Mouse (Mus musculus): Measurements from ENCODE around the gene Cplx2. TPM values are rescaled to one million over a fixed set of nuclear protein-coding genes. Genes with fewer than 3 reads are reported as not detected.

Gene Cplx2
- polyA plus RNA-seq, 1 experiment, result 3.5 TPM

GRCm38 (mm10) chr13:54412721-54413120 lies 41.6 kb downstream of the Cplx2 start:
- 42% methylated on average over 4 of the region's 4 CpGs for WGBS
- no peak for DNase-seq (ENCODE audit: low read depth in 1 of 2, low spot score in 2 of 2)
- H3K27me3 ChIP-seq (ENCODE audit: control insufficient read depth, insufficient read depth, low read length), result no peaks in the 10 kb centered on the region
- peak overlapping the region; percentile 27; the same call in 1 of the 2 replicates for H3K4me3 ChIP-seq (ENCODE audit: extremely low read depth, insufficient read depth, insufficient read length)
- peak overlapping the region; percentile 84 for H3K27ac ChIP-seq (ENCODE audit: insufficient read depth, low read length)
- peaks cover 2% of the 10 kb centered on the region for H3K4me1 ChIP-seq (ENCODE audit: control insufficient read depth, insufficient read depth, insufficient read length)
- no peak for TF ChIP-seq CTCF (IDR thresholded peaks at IDR 0.05; ENCODE audit: extremely low read depth, insufficient read depth, insufficient read length, insufficient replicate concordance)
- TF ChIP-seq POLR2A (IDR thresholded peaks at IDR 0.05; ENCODE audit: low read depth, low read length), result no peak
- H3K36me3 ChIP-seq (ENCODE audit: control insufficient read depth, insufficient read depth, low read length), result no peaks in the 10 kb centered on the region

GRCm38 (mm10) chr13:54415059-54415458 lies 43.9 kb downstream of the Cplx2 start:
- Histone ChIP-seq H3K27me3 (ENCODE audit: control insufficient read depth, insufficient read depth, low read length) (no peaks in the 10 kb centered on the region), H3K27ac (ENCODE audit: insufficient read depth, low read length) (no peak overlapping the region), H3K4me3 (ENCODE audit: extremely low read depth, insufficient read depth, insufficient read length) (no peak overlapping the region), H3K36me3 (ENCODE audit: control insufficient read depth, insufficient read depth, low read length) (no peaks in the 10 kb centered on the region), H3K4me1 (ENCODE audit: control insufficient read depth, insufficient read depth, insufficient read length) (peaks cover 2% of the 10 kb centered on the region; the same call in 1 of the 2 replicates)
- DNase-seq (ENCODE audit: low read depth in 1 of 2, low spot score in 2 of 2), result no peak
- no peak for TF ChIP-seq CTCF (IDR thresholded peaks at IDR 0.05; ENCODE audit: extremely low read depth, insufficient read depth, insufficient read length, insufficient replicate concordance)
- no peak for TF ChIP-seq POLR2A (IDR thresholded peaks at IDR 0.05; ENCODE audit: low read depth, low read length)
- 93% methylated on average over 4 of the region's 4 CpGs for WGBS

- no peak overlapping the region for H3K27ac ChIP-seq (ENCODE audit: insufficient read depth, low read length)
- WGBS, result 85% methylated on average over 10 of the region's 10 CpGs
- H3K36me3 ChIP-seq (ENCODE audit: control insufficient read depth, insufficient read depth, low read length), result no peaks in the 10 kb centered on the region
- H3K4me3 ChIP-seq (ENCODE audit: extremely low read depth, insufficient read depth, insufficient read length), result no peak overlapping the region
- H3K27me3 ChIP-seq (ENCODE audit: control insufficient read depth, insufficient read depth, low read length), result no peaks in the 10 kb centered on the region
- no peaks in the 10 kb centered on the region; the same call in 1 of the 2 replicates for H3K4me1 ChIP-seq (ENCODE audit: control insufficient read depth, insufficient read depth, insufficient read length)
- TF ChIP-seq POLR2A (IDR thresholded peaks at IDR 0.05; ENCODE audit: low read depth, low read length) (no peak), CTCF (IDR thresholded peaks at IDR 0.05; ENCODE audit: extremely low read depth, insufficient read depth, insufficient read length, insufficient replicate concordance) (no peak)
- no peak for DNase-seq (ENCODE audit: low read depth in 1 of 2, low spot score in 2 of 2)
Observed at GRCm38 (mm10) chr13:54418781-54419327, 47.7 kb downstream of the Cplx2 start.

GRCm38 (mm10) chr13:54420226-54420625 lies 49.1 kb downstream of the Cplx2 start:
- Histone ChIP-seq H3K36me3 (ENCODE audit: control insufficient read depth, insufficient read depth, low read length) (no peaks in the 10 kb centered on the region), H3K4me3 (ENCODE audit: extremely low read depth, insufficient read depth, insufficient read length) (no peak overlapping the region), H3K27ac (ENCODE audit: insufficient read depth, low read length) (no peak overlapping the region), H3K4me1 (ENCODE audit: control insufficient read depth, insufficient read depth, insufficient read length) (peaks cover 4% of the 10 kb centered on the region; the same call in 1 of the 2 replicates), H3K27me3 (ENCODE audit: control insufficient read depth, insufficient read depth, low read length) (no peaks in the 10 kb centered on the region)
- TF ChIP-seq CTCF (IDR thresholded peaks at IDR 0.05; ENCODE audit: extremely low read depth, insufficient read depth, insufficient read length, insufficient replicate concordance), result no peak
- TF ChIP-seq POLR2A (IDR thresholded peaks at IDR 0.05; ENCODE audit: low read depth, low read length), result no peak
- no peak for DNase-seq (ENCODE audit: low read depth in 1 of 2, low spot score in 2 of 2)
- 93% methylated on average over 12 of the region's 12 CpGs for WGBS

GRCm38 (mm10) chr13:54425269-54425668 lies 54.1 kb downstream of the Cplx2 start:
- Histone ChIP-seq H3K4me1 (ENCODE audit: control insufficient read depth, insufficient read depth, insufficient read length) (peaks cover 18% of the 10 kb centered on the region; the same call in 1 of the 2 replicates), H3K36me3 (ENCODE audit: control insufficient read depth, insufficient read depth, low read length) (no peaks in the 10 kb centered on the region), H3K4me3 (ENCODE audit: extremely low read depth, insufficient read depth, insufficient read length) (no peak overlapping the region), H3K27ac (ENCODE audit: insufficient read depth, low read length) (peak overlapping the region; percentile 86), H3K27me3 (ENCODE audit: control insufficient read depth, insufficient read depth, low read length) (no peaks in the 10 kb centered on the region)
- WGBS, result 17% methylated on average over 2 of the region's 2 CpGs
- peak; percentile 34 to 58 for DNase-seq (ENCODE audit: low read depth in 1 of 2, low spot score in 2 of 2)
- TF ChIP-seq POLR2A (IDR thresholded peaks at IDR 0.05; ENCODE audit: low read depth, low read length) (no peak), CTCF (IDR thresholded peaks at IDR 0.05; ENCODE audit: extremely low read depth, insufficient read depth, insufficient read length, insufficient replicate concordance) (no peak)

GRCm38 (mm10) chr13:54426781-54427655 lies 55.9 kb downstream of the Cplx2 start:
- Histone ChIP-seq H3K36me3 (ENCODE audit: control insufficient read depth, insufficient read depth, low read length) (no peaks in the 10 kb centered on the region), H3K4me3 (ENCODE audit: extremely low read depth, insufficient read depth, insufficient read length) (no peak overlapping the region), H3K27me3 (ENCODE audit: control insufficient read depth, insufficient read depth, low read length) (no peaks in the 10 kb centered on the region), H3K4me1 (ENCODE audit: control insufficient read depth, insufficient read depth, insufficient read length) (peaks cover 18% of the 10 kb centered on the region; the same call in 1 of the 2 replicates), H3K27ac (ENCODE audit: insufficient read depth, low read length) (peak overlapping the region; percentile 52; the same call in 1 of the 2 replicates)
- WGBS, result 52% methylated on average over 10 of the region's 10 CpGs
- TF ChIP-seq POLR2A (IDR thresholded peaks at IDR 0.05; ENCODE audit: low read depth, low read length) (no peak), CTCF (IDR thresholded peaks at IDR 0.05; ENCODE audit: extremely low read depth, insufficient read depth, insufficient read length, insufficient replicate concordance) (no peak)
- DNase-seq (ENCODE audit: low read depth in 1 of 2, low spot score in 2 of 2), result peak in 1 of 2 experiments; percentile 23

Measured in spleen, adult 2 months (tissue).